17 mouse cellular contexts compared by ENCODE assay signal in genomic region chr11:119143376-119144002, GRCm38 (mm10). TPM values are rescaled to one million over a fixed set of nuclear protein-coding genes. Genes with fewer than 3 reads are reported as not detected.
A peak's percentile ranks its signal among the peaks of the same experiment; 100 is the strongest.
DNase-seq lines count a peak whose midpoint lies in the region; ATAC-seq and TF ChIP-seq lines count a peak whose summit lies in the region.
"Had no signal": no experiment of that assay in that cellular context is flagged by ENCODE, and none has a peak within 500 bp of the region (broad histone marks: within the 10 kb centered on the region; RNA-seq: fewer than 3 reads in every experiment).

No protein-coding gene starts in this region.

- H3K27me3 ChIP-seq in hindbrain, embryonic 10.5 days (ENCODE audit: insufficient read depth, poor library complexity, severe bottlenecking) = peaks cover 4% of the 10 kb centered on the region; the same call in 1 of the 2 replicates
- no peaks in the 10 kb centered on the region for H3K27me3 ChIP-seq in hindbrain, embryonic 11.5 days (ENCODE audit: control insufficient read depth, insufficient read depth, low read length)
- H3K27me3 ChIP-seq in midbrain, embryonic 13.5 days = no peaks in the 10 kb centered on the region
- no peaks in the 10 kb centered on the region for H3K27me3 ChIP-seq in midbrain, postnatal 0 days (ENCODE audit: insufficient read depth, low read length)
- H3K27me3 ChIP-seq: heart, embryonic 15.5 days; hindbrain, embryonic 15.5 days; liver, embryonic 13.5 days had no signal

- H3K4me2 ChIP-seq in hindbrain, embryonic 11.5 days (replicated peaks; ENCODE audit: low read depth, low read length) = no peak overlapping the region
- H3K4me2 ChIP-seq in midbrain, embryonic 13.5 days (replicated peaks) = no peak overlapping the region
- no peak overlapping the region for H3K4me2 ChIP-seq in midbrain, postnatal 0 days (ENCODE audit: low read depth, low read length, poor library complexity, severe bottlenecking)
- H3K4me2 ChIP-seq: heart, embryonic 15.5 days; hindbrain, embryonic 15.5 days; liver, embryonic 13.5 days had no signal

- ATAC-seq in hindbrain, embryonic 11.5 days (ENCODE audit: low FRiP score) = no peak
- ATAC-seq in midbrain, embryonic 13.5 days = no peak
- no peak for ATAC-seq in midbrain, postnatal 0 days (ENCODE audit: low FRiP score)
- peak; percentile 86 for ATAC-seq in inflammation-experienced regulatory T-cells, adult 6 months

- H3K27ac ChIP-seq in hindbrain, embryonic 10.5 days = peak overlapping the region; percentile 40; the same call in 1 of the 2 replicates
- no peak overlapping the region for H3K27ac ChIP-seq in hindbrain, embryonic 11.5 days (ENCODE audit: low read depth, low read length)
- 0 out of 2 replicates have a peak overlapping the region, but pooled peaks have one; percentile 19 for H3K27ac ChIP-seq in midbrain, embryonic 13.5 days
- no peak overlapping the region for H3K27ac ChIP-seq in midbrain, postnatal 0 days (ENCODE audit: low read depth, low read length)
- H3K27ac ChIP-seq: heart, embryonic 15.5 days; liver, embryonic 13.5 days had no signal

- peaks cover 26% of the 10 kb centered on the region for H3K36me3 ChIP-seq in hindbrain, embryonic 10.5 days
- no peaks in the 10 kb centered on the region for H3K36me3 ChIP-seq in hindbrain, embryonic 11.5 days (ENCODE audit: control insufficient read depth, insufficient read depth, low read length)
- peaks cover 15% of the 10 kb centered on the region for H3K36me3 ChIP-seq in midbrain, embryonic 13.5 days
- peaks cover 14% of the 10 kb centered on the region for H3K36me3 ChIP-seq in midbrain, postnatal 0 days (ENCODE audit: insufficient read depth, low read length)
- H3K36me3 ChIP-seq: liver, embryonic 13.5 days had no signal

- no peak for DNase-seq in hindbrain, embryonic 10.5 days (ENCODE audit: low spot score)
- no peak for DNase-seq in hindbrain, embryonic 11.5 days (ENCODE audit: low spot score)
- no peak for DNase-seq in midbrain, postnatal 0 days (ENCODE audit: low spot score)
- DNase-seq in CD8-positive naive resting alpha-beta T cell, adult 2 months (ENCODE audit: low read depth in 2 of 2, low spot score in 2 of 2) = peak; percentile 41 to 55
- no peak for DNase-seq in frontal cortex, adult 2 months (ENCODE audit: extremely low spot score in 1 of 2, low spot score in 1 of 2)
- DNase-seq in urinary bladder, postnatal 10 days (ENCODE audit: low spot score) = no peak
- DNase-seq: B cell, adult 2 months; cerebellum, postnatal 25 days; kidney, adult 9 months; layer of hippocampus, postnatal 36 days; liver, embryonic 13.5 days; lung, postnatal 36 days; retina, postnatal 1 day had no signal

- 82% methylated on average over 16 of the region's 16 CpGs for WGBS in hindbrain, embryonic 10.5 days
- WGBS in hindbrain, embryonic 11.5 days = 83% methylated on average over 16 of the region's 16 CpGs
- 90% methylated on average over 16 of the region's 16 CpGs for WGBS in midbrain, embryonic 13.5 days
- WGBS in midbrain, postnatal 0 days = 89% methylated on average over 16 of the region's 16 CpGs

- H3K4me1 ChIP-seq in hindbrain, embryonic 10.5 days (replicated peaks) = peaks cover 61% of the 10 kb centered on the region
- H3K4me1 ChIP-seq in hindbrain, embryonic 11.5 days (replicated peaks; ENCODE audit: control insufficient read depth, insufficient read depth, low read length) = peaks cover 3% of the 10 kb centered on the region; the same call in 1 of the 2 replicates
- H3K4me1 ChIP-seq in midbrain, embryonic 13.5 days (replicated peaks) = peaks cover 26% of the 10 kb centered on the region
- no peaks in the 10 kb centered on the region for H3K4me1 ChIP-seq in midbrain, postnatal 0 days (ENCODE audit: insufficient read depth, low read length)
- H3K4me1 ChIP-seq: liver, embryonic 13.5 days had no signal

- H3K4me3 ChIP-seq in hindbrain, embryonic 10.5 days = no peak overlapping the region
- no peak overlapping the region for H3K4me3 ChIP-seq in hindbrain, embryonic 11.5 days (ENCODE audit: low read depth, low read length)
- no peak overlapping the region for H3K4me3 ChIP-seq in midbrain, embryonic 13.5 days (replicated peaks)
- H3K4me3 ChIP-seq in midbrain, postnatal 0 days (ENCODE audit: low read depth, low read length) = no peak overlapping the region
- H3K4me3 ChIP-seq: heart, embryonic 15.5 days; hindbrain, embryonic 15.5 days; liver, embryonic 13.5 days had no signal

- H3K9me3 ChIP-seq in hindbrain, embryonic 10.5 days = no peaks in the 10 kb centered on the region
- no peaks in the 10 kb centered on the region for H3K9me3 ChIP-seq in hindbrain, embryonic 11.5 days (ENCODE audit: control insufficient read depth, low read length)
- no peaks in the 10 kb centered on the region for H3K9me3 ChIP-seq in midbrain, embryonic 13.5 days
- no peaks in the 10 kb centered on the region for H3K9me3 ChIP-seq in midbrain, postnatal 0 days (ENCODE audit: low read length)
- H3K9me3 ChIP-seq: heart, embryonic 15.5 days; hindbrain, embryonic 15.5 days; liver, embryonic 13.5 days had no signal

- H3K9ac ChIP-seq in hindbrain, embryonic 11.5 days (ENCODE audit: low read depth, low read length) = no peak overlapping the region
- H3K9ac ChIP-seq in midbrain, embryonic 13.5 days (replicated peaks) = no peak overlapping the region
- H3K9ac ChIP-seq in midbrain, postnatal 0 days (replicated peaks; ENCODE audit: low read length, poor library complexity, severe bottlenecking) = no peak overlapping the region
- H3K9ac ChIP-seq: heart, embryonic 15.5 days; hindbrain, embryonic 15.5 days; liver, embryonic 13.5 days had no signal

- no peak for TF ChIP-seq CTCF in midbrain, postnatal 0 days (IDR thresholded peaks at IDR 0.05)

RNA-seq across cellular contexts. Expression of gene Cbx4, which starts 57.5 kb away (rescaled TPM):
- polyA plus RNA-seq in hindbrain, embryonic 10.5 days (2016; fragmentation: Nextera tagmentation; extraction: Ambion mirVana) = 4.4 and 8.2 TPM in 2 replicates
- 5.4 and 7.1 TPM in 2 replicates for polyA plus RNA-seq in hindbrain, embryonic 11.5 days (2014; fragmentation: Nextera tagmentation; extraction: Ambion mirVana)
- polyA plus RNA-seq in midbrain, embryonic 13.5 days (2015; fragmentation: Nextera tagmentation; extraction: Ambion mirVana) = 14.1 and 16.3 TPM in 2 replicates
- 48.6 and 53.4 TPM in 2 replicates for total RNA-seq in midbrain, postnatal 0 days (2014; rRNA removed)
- polyA plus RNA-seq in midbrain, postnatal 0 days (2015; fragmentation: Nextera tagmentation; extraction: Ambion mirVana) = 30.5 TPM in 2 replicates
- 1 to 10 TPM; 2.0 to 3.6 (median 2.3) TPM for polyA plus RNA-seq in inflammation-experienced regulatory T-cells, adult 6 months (2017; shearing (Covaris generic))
- 45.4 and 46.4 TPM in 2 replicates for polyA plus RNA-seq in frontal cortex, adult 2 months (2012; rRNA removed)

Comparison
In these comparisons a context has a peak if more than half of its experiments do, and no peak if none do; other contexts are left out.
1. H3K27ac ChIP-seq: peak in hindbrain, embryonic 10.5 days (single experiment) and midbrain, embryonic 13.5 days (single experiment); none in hindbrain, embryonic 11.5 days (single experiment) and midbrain, postnatal 0 days (single experiment).
2. DNase-seq: peak in CD8-positive naive resting alpha-beta T cell, adult 2 months (2 of 2); none in hindbrain, embryonic 10.5 days (single experiment), hindbrain, embryonic 11.5 days (single experiment), midbrain, postnatal 0 days (single experiment), frontal cortex, adult 2 months (0 of 2) and urinary bladder, postnatal 10 days (single experiment).